Mouse (Mus musculus): ENCODE results near the gene Khdrbs1.
A peak's percentile ranks its signal among the peaks of the same experiment; 100 is the strongest.
"Not testable (repeated sequence)": the region's sequence is repeated elsewhere in the genome, so short reads cannot be mapped to it uniquely, and the experiment has no call there.

The Khdrbs1 gene

GRCm38 (mm10) chr4:129743494-129743893 is 1.4 kb upstream of the Khdrbs1 start:
- no peak for DNase-seq (ENCODE audit: low spot score in 2 of 2)

GRCm38 (mm10) chr4:129743010-129743390 is 897 bp upstream of the Khdrbs1 start:
- DNase-seq (ENCODE audit: low spot score in 2 of 2) = peak in 1 of 2 experiments; percentile 18

- no peak for DNase-seq (ENCODE audit: low spot score in 2 of 2)
These were observed 200 bp downstream of the Khdrbs1 start for GRCm38 (mm10) chr4:129741974-129742231.

GRCm38 (mm10) chr4:129741251-129741973 is 691 bp downstream of the Khdrbs1 start:
- peak; percentile 65 to 72 for DNase-seq (ENCODE audit: low spot score in 2 of 2)

GRCm38 (mm10) chr4:129739111-129739645 is 2.9 kb downstream of the Khdrbs1 start:
- DNase-seq (ENCODE audit: low spot score in 2 of 2) = no peak

GRCm38 (mm10) chr4:129736173-129736572 is 5.9 kb downstream of the Khdrbs1 start:
- no peak for DNase-seq (ENCODE audit: low spot score in 2 of 2)

GRCm38 (mm10) chr4:129735485-129735884 is 6.6 kb downstream of the Khdrbs1 start:
- not testable (repeated sequence) for DNase-seq (ENCODE audit: low spot score in 2 of 2)

- DNase-seq (ENCODE audit: low spot score in 2 of 2) = no peak
These were observed 10.7 kb downstream of the Khdrbs1 start for GRCm38 (mm10) chr4:129731423-129731822.

GRCm38 (mm10) chr4:129716310-129716709 is 25.8 kb downstream of the Khdrbs1 start:
- no peak for DNase-seq (ENCODE audit: low spot score in 2 of 2)

- DNase-seq (ENCODE audit: low spot score in 2 of 2) = no peak
These were observed 32.5 kb downstream of the Khdrbs1 start for GRCm38 (mm10) chr4:129709486-129710129.

GRCm38 (mm10) chr4:129706750-129707149 is 35.4 kb downstream of the Khdrbs1 start:
- no peak for DNase-seq (ENCODE audit: low spot score in 2 of 2)

GRCm38 (mm10) chr4:129702454-129702853 is 39.6 kb downstream of the Khdrbs1 start:
- no peak for DNase-seq (ENCODE audit: low spot score in 2 of 2)

- peak; percentile 81 to 92 for DNase-seq (ENCODE audit: low spot score in 2 of 2)
These were observed 40.4 kb downstream of the Khdrbs1 start for GRCm38 (mm10) chr4:129701503-129702377.

GRCm38 (mm10) chr4:129700661-129701060 is 41.4 kb downstream of the Khdrbs1 start:
- not testable (repeated sequence) for DNase-seq (ENCODE audit: low spot score in 2 of 2)

- DNase-seq (ENCODE audit: low spot score in 2 of 2) = no peak
These were observed 41.9 kb downstream of the Khdrbs1 start for GRCm38 (mm10) chr4:129700216-129700615.

GRCm38 (mm10) chr4:129697191-129697590 is 44.9 kb downstream of the Khdrbs1 start:
- no peak for DNase-seq (ENCODE audit: low spot score in 2 of 2)

GRCm38 (mm10) chr4:129696158-129696985 is 45.7 kb downstream of the Khdrbs1 start, which contains the start of gene Tmem39b:
Tmem39b (minus strand) TSS chr4:129696838.
- peak; percentile 78 to 89 for DNase-seq (ENCODE audit: low spot score in 2 of 2)

- DNase-seq (ENCODE audit: low spot score in 2 of 2) = no peak
These were observed 46.3 kb downstream of the Khdrbs1 start for GRCm38 (mm10) chr4:129695815-129696157.

- DNase-seq (ENCODE audit: low spot score in 2 of 2) = no peak
These were observed 57.6 kb downstream of the Khdrbs1 start for GRCm38 (mm10) chr4:129684531-129684930.

- no peak for DNase-seq (ENCODE audit: low spot score in 2 of 2)
These were observed 58.1 kb downstream of the Khdrbs1 start for GRCm38 (mm10) chr4:129683901-129684493.

- no peak for DNase-seq (ENCODE audit: low spot score in 2 of 2)
These were observed 60.3 kb downstream of the Khdrbs1 start for GRCm38 (mm10) chr4:129681837-129682236.

All from spleen, postnatal 10 days (tissue).